Mouse (Mus musculus) cerebellum, postnatal 4 days (tissue): ENCODE data around the gene Med29.

ENCODE experiments used
- DNase-seq, 2 experiments: peaks; one replicate each; pipeline ENCODE4 v3.0.0; 2022; ENCODE audit warnings: low spot score in 2 of 2, mixed read lengths in 1 of 2

Gene Med29

DNA sequence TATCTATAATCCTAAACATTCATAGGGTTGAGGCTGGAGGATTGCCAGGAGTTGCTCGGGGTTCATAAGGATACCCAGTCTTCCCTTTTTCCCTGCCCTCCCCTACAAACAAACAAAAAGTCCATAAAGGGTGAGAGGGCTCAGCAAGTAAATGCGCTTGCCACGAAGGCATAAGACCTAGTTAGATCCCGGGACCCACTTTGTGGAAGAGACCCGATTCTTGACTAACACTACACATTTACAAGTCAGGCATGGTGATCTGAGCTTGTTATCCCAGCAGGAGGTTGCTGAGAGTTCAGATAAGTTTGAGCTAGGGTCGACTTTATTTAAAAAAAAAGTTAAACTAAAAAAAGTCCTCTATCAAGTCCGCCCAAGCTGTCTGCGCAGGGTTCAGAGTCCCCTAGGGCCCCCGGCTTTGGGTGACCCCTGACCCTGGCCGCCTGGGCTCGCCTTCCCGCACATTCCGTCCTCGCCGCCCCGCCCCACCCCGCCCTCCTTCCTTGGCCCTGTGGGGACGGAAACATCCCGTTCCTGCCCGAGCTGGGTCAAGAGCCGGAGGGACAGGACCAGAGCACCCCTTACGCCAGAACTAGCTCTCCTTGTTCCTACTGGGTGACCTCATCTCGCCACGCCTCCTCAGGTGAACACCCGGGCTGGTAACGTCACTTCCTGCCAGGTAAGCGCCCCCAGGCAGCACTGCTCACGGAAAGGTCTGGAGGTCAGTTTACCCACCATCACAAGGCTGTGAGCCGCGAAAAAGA is 16.3 kb downstream of the Med29 start:
- no peak for DNase-seq

- DNase-seq, result peak; percentile 55 to 73
Measured at GRCm38 (mm10) chr7:28375176-28375921, 17.2 kb downstream of the Med29 start.

- DNase-seq, result no peak
Measured at GRCm38 (mm10) chr7:28374647-28375046, 17.9 kb downstream of the Med29 start.

GRCm38 (mm10) chr7:28373891-28374495 is 18.5 kb downstream of the Med29 start:
- no peak for DNase-seq

- DNase-seq, result peak in 1 of 2 experiments; percentile 74
Measured at GRCm38 (mm10) chr7:28373131-28373581, 19.4 kb downstream of the Med29 start.

GRCm38 (mm10) chr7:28372251-28373108 is 20.0 kb downstream of the Med29 start, which contains the start of gene Plekhg2:
TSS of gene Plekhg2 (minus strand) at chr7:28372599.
- peak; percentile 95 for DNase-seq

DNA sequence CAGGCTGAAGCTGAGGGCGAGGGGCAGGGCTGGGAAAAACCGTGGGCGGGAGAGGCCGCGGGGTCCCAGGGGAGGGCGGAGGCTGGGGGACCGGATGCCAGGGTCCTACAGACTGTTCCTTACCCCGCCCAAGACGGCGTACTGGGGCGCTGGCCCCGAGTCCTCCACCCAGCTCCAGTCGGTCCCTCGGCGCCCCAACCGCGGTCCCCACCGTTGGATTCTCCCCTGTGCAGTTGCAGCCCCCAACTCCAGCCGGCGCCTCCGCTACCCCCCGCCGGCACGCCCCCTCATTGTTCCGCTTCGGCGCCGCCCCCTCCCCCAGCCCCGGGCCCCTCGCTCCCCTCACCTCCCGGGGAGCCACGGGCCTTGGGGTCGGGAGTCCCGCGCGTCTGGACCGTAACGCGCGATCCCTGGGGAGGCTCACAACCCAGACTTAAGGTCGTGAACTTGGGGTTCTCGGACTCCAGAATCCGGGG is 21.0 kb downstream of the Med29 start:
- DNase-seq, result peak in 1 of 2 experiments; percentile 52

- no peak for DNase-seq
Measured at GRCm38 (mm10) chr7:28370977-28371513, 21.5 kb downstream of the Med29 start.

- DNase-seq, result no peak
Measured at GRCm38 (mm10) chr7:28370051-28370450, 22.5 kb downstream of the Med29 start.

DNA sequence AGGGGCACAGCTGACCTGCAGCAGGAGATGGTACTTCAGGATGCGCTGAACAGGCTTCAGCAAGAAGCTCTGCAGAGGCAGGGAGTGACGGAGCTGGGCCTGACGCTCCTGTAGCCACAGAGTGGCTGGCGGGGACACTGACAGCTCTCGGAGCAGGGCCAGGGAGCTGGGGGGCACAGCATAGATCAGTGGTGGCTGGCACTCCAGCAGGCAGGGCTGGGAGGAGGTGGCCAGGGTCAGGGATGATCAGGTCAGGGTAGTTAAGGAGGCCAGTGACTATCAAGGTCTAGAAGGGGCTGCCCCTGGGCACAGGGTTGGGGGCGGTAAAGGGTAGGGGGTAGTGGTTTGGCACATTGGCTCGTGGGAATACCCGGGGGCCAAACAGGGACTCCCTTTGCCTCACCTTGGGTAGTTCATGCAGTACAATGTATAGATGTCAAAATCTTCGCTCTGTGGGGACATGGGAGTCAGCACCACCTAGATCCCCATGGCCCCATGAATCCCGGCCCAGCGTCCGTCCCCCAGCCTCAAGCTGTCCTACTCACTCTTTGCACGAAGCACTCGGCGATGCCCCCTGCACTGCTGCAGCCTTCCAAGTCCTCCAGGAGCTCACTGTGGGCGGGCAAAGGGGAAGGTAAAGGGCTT is 24.1 kb downstream of the Med29 start:
- no peak for DNase-seq

DNA sequence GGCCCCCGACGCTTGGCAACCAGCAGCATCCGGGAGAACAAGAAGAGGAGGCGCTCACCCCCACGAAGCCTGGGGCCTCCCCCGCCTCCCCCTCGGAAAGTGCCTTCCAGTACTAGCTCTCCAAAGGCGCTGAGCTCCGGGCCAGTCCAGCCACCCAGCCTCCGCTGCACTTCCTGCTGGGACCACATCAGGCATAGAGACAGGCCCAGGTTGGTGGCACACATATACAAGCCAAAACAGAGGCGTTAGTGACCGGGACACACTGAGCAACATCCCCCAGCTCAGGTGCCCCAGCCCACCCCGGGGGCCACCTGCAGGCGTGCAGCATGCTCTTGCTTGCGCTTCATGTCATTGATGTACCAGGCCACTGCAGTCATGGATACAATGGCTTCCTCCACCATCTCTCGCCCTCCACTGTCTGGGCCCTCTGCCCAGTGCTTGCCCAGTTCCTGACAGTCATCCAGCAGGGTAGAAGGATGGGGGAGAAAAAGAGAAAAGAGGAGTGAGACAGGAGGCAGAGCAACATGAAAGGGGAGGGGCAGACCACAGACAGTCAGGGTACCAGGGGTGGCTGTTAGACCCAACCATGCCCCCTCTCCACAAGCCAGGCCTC is 24.7 kb downstream of the Med29 start:
- no peak for DNase-seq

DNA sequence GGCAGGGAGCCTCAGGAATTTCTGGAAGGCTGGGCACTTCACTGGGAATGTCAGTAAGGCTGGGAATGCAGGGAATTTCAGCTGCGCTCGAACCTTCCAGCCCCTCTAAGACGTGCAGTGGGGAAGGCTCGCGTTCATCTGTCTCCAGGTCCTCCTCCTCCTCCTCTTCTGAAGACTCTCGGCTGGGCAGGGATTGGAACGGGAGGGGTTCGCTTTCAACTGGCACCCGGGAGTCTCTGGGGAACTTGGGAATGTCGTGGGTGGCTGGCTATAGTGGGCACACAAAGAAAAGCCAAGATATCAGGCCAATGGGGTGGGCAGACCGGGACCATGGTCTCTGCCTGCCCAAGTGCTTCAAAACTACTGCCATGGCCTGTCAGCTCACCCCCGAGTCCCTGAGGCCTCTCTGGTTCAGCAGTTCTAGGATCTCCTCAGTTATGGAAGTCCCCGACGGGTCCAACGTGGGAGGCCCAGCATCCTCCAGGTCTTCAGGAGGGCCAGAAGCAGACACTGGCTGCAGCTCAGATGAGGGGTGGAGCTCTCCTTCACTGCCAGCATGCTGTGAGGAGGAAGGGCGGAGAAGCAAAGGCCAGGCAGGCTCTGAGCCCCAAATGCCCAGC is 30.0 kb downstream of the Med29 start:
- DNase-seq, result no peak

GRCm38 (mm10) chr7:28361647-28362341 is 30.7 kb downstream of the Med29 start:
- DNase-seq, result no peak

GRCm38 (mm10) chr7:28360291-28360690 is 32.2 kb downstream of the Med29 start:
- no peak for DNase-seq

DNA sequence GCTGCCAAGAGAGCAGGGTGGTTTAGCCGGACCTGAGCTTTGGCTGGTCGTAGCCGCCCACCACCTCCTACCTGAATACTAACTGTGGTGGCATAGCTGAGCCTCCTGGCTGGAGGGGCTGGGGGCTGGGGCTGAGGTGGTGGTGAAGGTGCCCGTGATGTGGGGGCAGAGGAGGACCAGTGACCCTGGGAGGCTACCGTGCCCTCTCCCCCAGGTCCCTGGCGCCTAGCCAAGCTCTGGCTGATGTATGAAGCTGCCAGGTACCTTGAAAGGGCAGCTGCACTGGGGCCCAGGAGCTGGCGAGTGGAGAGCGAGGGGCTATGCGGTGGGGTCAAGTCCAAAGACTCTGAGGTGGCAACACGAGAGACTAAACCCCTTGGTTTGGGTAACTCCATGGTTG is 32.7 kb downstream of the Med29 start:
- DNase-seq, result no peak

DNA sequence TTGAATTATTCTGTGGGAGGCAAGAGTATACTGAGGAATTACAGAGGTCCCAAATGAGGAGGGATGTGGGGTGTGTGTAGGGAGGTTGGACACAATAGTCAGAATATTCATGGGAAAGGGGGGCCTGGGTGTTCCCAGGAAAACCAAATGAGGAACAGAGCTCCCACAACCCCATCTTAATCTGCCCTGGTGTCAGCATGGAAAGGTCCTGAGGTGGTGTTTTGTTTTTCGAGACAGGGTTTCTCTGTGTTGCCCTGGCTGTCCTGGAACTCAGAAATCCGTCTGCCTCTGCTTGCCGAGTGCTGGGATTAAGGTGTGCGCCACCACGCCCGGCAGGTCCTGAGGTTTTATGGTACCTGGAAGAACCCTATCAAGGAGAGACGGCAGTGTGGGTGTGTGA is 34.1 kb downstream of the Med29 start:
- DNase-seq, result no peak

GRCm38 (mm10) chr7:28357984-28358383 is 34.5 kb downstream of the Med29 start:
- no peak for DNase-seq

GRCm38 (mm10) chr7:28356981-28357380 is 35.5 kb downstream of the Med29 start:
- no peak for DNase-seq

DNA sequence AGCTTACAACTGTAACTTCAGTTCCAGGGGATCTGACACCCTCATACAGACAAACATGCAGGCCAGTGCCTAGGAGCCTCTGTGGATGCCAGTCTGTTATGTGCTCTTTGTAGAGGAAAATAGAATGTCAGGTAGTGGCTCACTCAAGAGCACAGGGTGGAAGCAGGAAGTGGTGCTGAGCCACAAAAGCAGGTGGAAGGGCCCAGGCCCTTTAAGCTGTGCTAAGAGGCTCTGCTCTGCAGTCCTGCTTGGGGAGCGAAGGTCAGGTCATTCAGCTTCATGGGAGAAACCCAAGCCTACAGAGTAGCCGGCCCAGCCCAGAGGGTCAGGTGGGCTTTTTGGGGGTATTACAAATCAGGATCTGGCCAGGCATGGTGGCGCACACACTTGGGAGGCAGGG is 37.3 kb downstream of the Med29 start:
- no peak for DNase-seq
